Mouse (Mus musculus): ENCODE results near the gene Rrbp1.

DNA sequence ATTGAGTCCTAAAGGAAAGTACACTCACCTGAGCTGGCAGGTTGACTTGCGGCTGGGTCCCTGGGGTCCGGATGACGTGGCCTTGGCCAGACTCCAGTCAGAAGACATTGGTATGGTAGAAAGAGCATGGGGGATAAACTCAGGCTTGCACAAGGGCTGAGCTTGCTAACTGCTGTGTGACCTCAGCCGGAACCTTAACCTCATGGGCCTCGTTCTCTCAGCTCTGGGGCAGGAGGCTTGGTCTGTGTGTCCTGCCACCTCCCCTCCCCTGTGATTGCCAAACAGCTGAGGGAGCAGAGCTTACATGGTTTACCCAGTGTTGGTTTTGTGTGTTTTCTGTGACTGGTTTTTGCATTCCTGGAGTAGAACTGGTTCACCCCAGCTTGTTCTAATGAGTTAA, 70.7 kb downstream of the Rrbp1 start:
- TF ChIP-seq GATA1 (IDR thresholded peaks at IDR 0.05; ENCODE audit: borderline replicate concordance, low read length) (no peak), FLI1 (IDR thresholded peaks at IDR 0.05; ENCODE audit: low read length) (no peak)
